Mouse (Mus musculus) yolk sac, embryonic 10.5 days (tissue): ENCODE measurements at regions not wholly inside any gene's neighbourhood (a gene's known extent, or its start where the extent isn't known, plus 50 kb on each side); places are given as distances from the start of the nearest gene placed in this dataset.
A peak's percentile ranks its signal among the peaks of the same experiment; 100 is the strongest.

Source experiments
- DNase-seq: peaks from one replicate; pipeline ENCODE4 v3.0.0-alpha.2; 2017; ENCODE audit warnings: low spot score

- DNase-seq = no peak
These were observed 323.5 kb downstream of the Etaa1 start for GRCm38 (mm10) chr11:17630172-17630553.

- no peak for DNase-seq
These were observed 316.5 kb downstream of the Etaa1 start for GRCm38 (mm10) chr11:17637158-17637557.

- DNase-seq = no peak
These were observed 313.8 kb downstream of the Etaa1 start for GRCm38 (mm10) chr11:17639922-17640321.

- no peak for DNase-seq
These were observed 306.2 kb downstream of the Etaa1 start for GRCm38 (mm10) chr11:17647441-17647840.

GRCm38 (mm10) chr11:17651389-17652156 is 302.1 kb downstream of the Etaa1 start:
- no peak for DNase-seq

- DNase-seq = no peak
These were observed 297.8 kb downstream of the Etaa1 start for GRCm38 (mm10) chr11:17655840-17656239.

- DNase-seq = no peak
These were observed 296.0 kb downstream of the Etaa1 start for GRCm38 (mm10) chr11:17657720-17658119.

- DNase-seq = no peak
These were observed 295.4 kb downstream of the Etaa1 start for GRCm38 (mm10) chr11:17658289-17658688.

GRCm38 (mm10) chr11:17658717-17659116 is 295.0 kb downstream of the Etaa1 start:
- no peak for DNase-seq

- no peak for DNase-seq
These were observed 289.8 kb downstream of the Etaa1 start for GRCm38 (mm10) chr11:17663893-17664292.

GRCm38 (mm10) chr11:17665624-17666552 is 287.8 kb downstream of the Etaa1 start:
- no peak for DNase-seq

GRCm38 (mm10) chr11:17680998-17681397 is 272.7 kb downstream of the Etaa1 start:
- DNase-seq = no peak

GRCm38 (mm10) chr11:17685711-17686113 is 268.0 kb downstream of the Etaa1 start:
- peak; percentile 23 for DNase-seq

- DNase-seq = no peak
These were observed 266.9 kb downstream of the Etaa1 start for GRCm38 (mm10) chr11:17686806-17687205.

- DNase-seq = no peak
These were observed 259.5 kb downstream of the Etaa1 start for GRCm38 (mm10) chr11:17694145-17694544.

GRCm38 (mm10) chr11:17708769-17709168 is 244.9 kb downstream of the Etaa1 start:
- DNase-seq = no peak

GRCm38 (mm10) chr11:17722051-17722450 is 231.6 kb downstream of the Etaa1 start:
- no peak for DNase-seq

- no peak for DNase-seq
These were observed 226.2 kb downstream of the Etaa1 start for GRCm38 (mm10) chr11:17727258-17728034.

GRCm38 (mm10) chr11:17733075-17733474 is 220.6 kb downstream of the Etaa1 start:
- no peak for DNase-seq

- DNase-seq = no peak
These were observed 219.2 kb downstream of the Etaa1 start for GRCm38 (mm10) chr11:17734519-17734918.

GRCm38 (mm10) chr11:17738879-17739278 is 214.8 kb downstream of the Etaa1 start:
- no peak for DNase-seq

GRCm38 (mm10) chr11:17743821-17744220 is 209.9 kb downstream of the Etaa1 start:
- DNase-seq = no peak
